Mouse (Mus musculus): ENCODE measurements around the gene Elovl5. TPM values are rescaled to one million over a fixed set of nuclear protein-coding genes. Genes with fewer than 3 reads are reported as not detected.

Elovl5 gene
- polyA plus RNA-seq, 2 experiments: 59.1 to 72.7 TPM

DNA sequence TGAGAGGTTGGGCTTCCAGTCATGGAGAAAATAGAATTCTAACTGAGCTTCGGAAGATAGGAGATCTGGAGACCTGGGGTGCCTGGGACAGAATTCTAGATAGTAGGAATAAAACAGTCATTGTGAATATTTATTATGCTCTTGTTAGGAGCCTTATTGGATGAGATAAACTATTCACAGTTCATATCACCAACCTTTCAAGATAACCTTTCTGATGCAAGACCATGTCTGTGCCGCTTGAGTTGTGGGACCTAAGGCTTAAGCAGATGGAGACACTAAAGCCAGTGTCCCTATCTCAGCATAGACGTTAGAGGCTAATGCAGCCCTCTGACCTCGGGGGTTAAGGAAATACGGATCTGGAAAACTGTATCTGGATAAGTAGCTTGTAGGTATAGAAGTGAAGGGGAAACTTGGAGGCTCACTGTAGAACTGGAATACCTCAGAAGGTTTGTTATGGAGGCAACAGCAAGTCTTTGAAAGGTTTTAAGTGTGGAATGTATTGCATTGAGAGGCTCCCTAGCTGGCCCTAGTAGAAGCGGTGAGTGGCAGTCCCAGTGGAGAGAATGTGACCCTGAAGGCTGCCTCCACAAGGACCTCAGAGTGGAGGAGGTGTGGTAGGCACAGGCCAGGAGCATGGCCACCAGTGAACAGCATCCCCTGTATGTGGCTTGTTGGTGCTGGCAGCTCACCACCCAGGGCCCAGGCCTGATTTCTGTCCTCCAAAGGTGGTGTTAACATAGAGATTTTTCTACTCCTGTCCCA lies 52.2 kb downstream of the Elovl5 start:
- ATAC-seq (ENCODE audit: low FRiP score, low read depth) (no peak), DNase-seq (ENCODE audit: low spot score) (no peak)
- 88% methylated on average over 6 of the region's 6 CpGs for WGBS
- H3K9ac ChIP-seq (ENCODE audit: low read depth, low read length, severe bottlenecking): no peak overlapping the region
- H3K4me3 ChIP-seq (replicated peaks; ENCODE audit: low read length): no peak overlapping the region
- no peaks in the 10 kb centered on the region for H3K27me3 ChIP-seq (ENCODE audit: control insufficient read depth, insufficient read depth, low read length)
- no peaks in the 10 kb centered on the region for H3K36me3 ChIP-seq (ENCODE audit: control insufficient read depth, insufficient read depth, low read length)
- TF ChIP-seq POLR2A (IDR thresholded peaks at IDR 0.05; ENCODE audit: borderline replicate concordance, extremely low read depth, insufficient read depth, insufficient read length): no peak
- H3K9me3 ChIP-seq (ENCODE audit: control insufficient read depth, low read length): no peaks in the 10 kb centered on the region
- H3K4me2 ChIP-seq (replicated peaks; ENCODE audit: low read depth, low read length, severe bottlenecking): no peak overlapping the region
- H3K4me1 ChIP-seq (ENCODE audit: control insufficient read depth, insufficient read depth, low read length): no peaks in the 10 kb centered on the region
- no peak overlapping the region for H3K27ac ChIP-seq (replicated peaks; ENCODE audit: low read depth, low read length)

DNA sequence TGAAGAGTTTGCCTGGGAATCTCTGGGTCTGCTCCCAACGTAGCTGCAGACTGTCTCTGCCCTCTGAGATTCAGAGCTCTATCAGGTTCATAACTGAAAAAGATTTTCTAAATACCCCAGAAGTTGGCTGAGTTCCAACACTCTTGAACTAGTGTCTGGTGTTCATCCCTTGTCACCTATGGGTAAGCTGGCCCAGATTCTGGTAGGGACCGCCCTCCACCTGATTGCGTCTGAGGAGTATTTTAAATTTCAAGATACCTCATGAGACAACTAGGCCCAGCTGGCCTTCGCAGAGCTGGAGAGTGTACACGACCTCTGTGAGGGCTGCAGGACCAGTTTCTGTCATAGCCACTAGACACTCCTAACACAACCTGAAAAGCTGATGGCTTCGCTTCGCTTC lies 61.8 kb downstream of the Elovl5 start:
- DNase-seq (ENCODE audit: low spot score): no peak
- Histone ChIP-seq H3K9ac (ENCODE audit: low read depth, low read length, severe bottlenecking) (no peak overlapping the region), H3K9me3 (ENCODE audit: control insufficient read depth, low read length) (no peaks in the 10 kb centered on the region), H3K36me3 (ENCODE audit: control insufficient read depth, insufficient read depth, low read length) (peaks cover 60% of the 10 kb centered on the region), H3K4me3 (replicated peaks; ENCODE audit: low read length) (no peak overlapping the region), H3K4me2 (replicated peaks; ENCODE audit: low read depth, low read length, severe bottlenecking) (no peak overlapping the region), H3K4me1 (ENCODE audit: control insufficient read depth, insufficient read depth, low read length) (no peaks in the 10 kb centered on the region), H3K27ac (replicated peaks; ENCODE audit: low read depth, low read length) (no peak overlapping the region), H3K27me3 (ENCODE audit: control insufficient read depth, insufficient read depth, low read length) (no peaks in the 10 kb centered on the region)
- 88% methylated on average over 7 of the region's 7 CpGs for WGBS
- no peak for ATAC-seq (ENCODE audit: low FRiP score, low read depth)
- TF ChIP-seq POLR2A (IDR thresholded peaks at IDR 0.05; ENCODE audit: borderline replicate concordance, extremely low read depth, insufficient read depth, insufficient read length): no peak

DNA sequence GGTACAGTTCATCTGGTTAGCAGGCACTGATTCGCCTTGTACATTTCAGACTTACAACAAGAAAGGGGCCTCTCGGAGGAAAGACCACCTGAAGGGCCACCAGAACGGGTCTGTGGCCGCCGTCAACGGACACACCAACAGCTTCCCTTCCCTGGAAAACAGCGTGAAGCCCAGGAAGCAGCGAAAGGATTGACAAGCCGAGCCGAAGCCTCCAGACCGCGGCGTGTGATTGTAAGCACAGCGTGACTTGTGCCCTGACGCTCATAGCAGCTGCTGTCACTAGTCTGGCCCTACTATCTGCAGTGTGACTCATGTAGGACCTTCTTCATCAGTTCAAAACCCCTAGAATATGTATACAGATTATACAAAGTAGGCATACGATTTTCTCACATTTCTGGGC lies 65.5 kb downstream of the Elovl5 start:
- DNase-seq (ENCODE audit: low spot score) (no peak), ATAC-seq (ENCODE audit: low FRiP score, low read depth) (no peak)
- H3K27me3 ChIP-seq (ENCODE audit: control insufficient read depth, insufficient read depth, low read length): no peaks in the 10 kb centered on the region
- WGBS: 93% methylated on average over 16 of the region's 16 CpGs
- no peak overlapping the region for H3K4me3 ChIP-seq (replicated peaks; ENCODE audit: low read length)
- H3K9me3 ChIP-seq (ENCODE audit: control insufficient read depth, low read length): no peaks in the 10 kb centered on the region
- H3K4me2 ChIP-seq (replicated peaks; ENCODE audit: low read depth, low read length, severe bottlenecking): no peak overlapping the region
- H3K36me3 ChIP-seq (ENCODE audit: control insufficient read depth, insufficient read depth, low read length): peaks cover 61% of the 10 kb centered on the region
- TF ChIP-seq POLR2A (IDR thresholded peaks at IDR 0.05; ENCODE audit: borderline replicate concordance, extremely low read depth, insufficient read depth, insufficient read length): no peak
- H3K9ac ChIP-seq (ENCODE audit: low read depth, low read length, severe bottlenecking): no peak overlapping the region
- H3K4me1 ChIP-seq (ENCODE audit: control insufficient read depth, insufficient read depth, low read length): no peaks in the 10 kb centered on the region
- no peak overlapping the region for H3K27ac ChIP-seq (replicated peaks; ENCODE audit: low read depth, low read length)

DNA sequence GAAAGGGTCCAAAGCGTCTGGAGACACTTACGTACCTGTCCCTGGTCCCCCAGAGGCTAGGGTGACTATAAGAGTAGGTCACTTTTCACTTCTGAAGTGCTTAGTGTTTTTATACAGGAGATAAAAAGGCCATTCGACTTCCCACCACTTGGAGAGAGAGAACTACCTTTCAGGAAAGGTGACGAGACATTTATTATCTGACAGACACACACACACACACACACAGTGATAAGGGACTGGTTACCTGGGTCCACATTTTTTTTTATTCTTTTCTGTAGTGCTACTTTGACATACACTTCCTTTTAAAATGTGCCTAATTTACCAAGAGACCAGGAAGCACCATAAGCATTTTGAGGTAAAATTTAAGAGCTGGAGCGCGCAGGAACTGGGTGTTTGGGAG lies 66.4 kb downstream of the Elovl5 start:
- ATAC-seq (ENCODE audit: low FRiP score, low read depth) (no peak), DNase-seq (ENCODE audit: low spot score) (no peak)

DNA sequence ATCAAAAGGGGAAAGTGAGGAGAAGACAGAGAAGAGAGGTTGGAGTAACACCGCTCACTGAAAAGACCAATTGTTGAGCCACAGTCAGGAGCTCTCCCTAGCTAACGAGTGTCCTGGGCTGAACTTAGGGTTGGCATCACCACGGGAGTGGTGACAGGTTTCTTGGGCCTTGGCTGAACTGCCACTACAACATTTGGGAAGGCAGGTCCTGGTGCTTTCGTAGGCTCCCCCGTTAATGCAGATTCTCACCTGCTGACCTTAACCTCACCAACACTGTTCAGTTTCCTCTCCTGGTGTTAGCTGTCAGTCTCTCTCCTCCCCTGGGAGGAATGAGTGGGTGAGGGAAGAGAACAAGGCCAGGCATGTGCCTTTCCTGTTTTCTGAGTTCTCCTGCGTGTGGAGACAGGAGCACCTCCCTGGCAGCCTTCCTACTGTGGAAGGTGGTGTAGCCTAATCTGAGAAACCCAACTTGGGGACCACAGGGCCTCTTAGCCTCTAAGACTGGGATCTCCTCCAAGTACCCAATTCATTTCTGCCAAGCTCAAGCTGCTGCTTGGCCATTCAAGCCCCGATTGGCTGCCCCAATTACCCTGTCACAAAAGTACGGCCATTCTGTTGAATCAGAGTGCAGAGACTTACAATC lies 69.1 kb downstream of the Elovl5 start:
- DNase-seq (ENCODE audit: low spot score) (no peak), ATAC-seq (ENCODE audit: low FRiP score, low read depth) (no peak)
- TF ChIP-seq POLR2A (IDR thresholded peaks at IDR 0.05; ENCODE audit: borderline replicate concordance, extremely low read depth, insufficient read depth, insufficient read length): no peak
- no peak overlapping the region for H3K4me3 ChIP-seq (replicated peaks; ENCODE audit: low read length)
- H3K27me3 ChIP-seq (ENCODE audit: control insufficient read depth, insufficient read depth, low read length): no peaks in the 10 kb centered on the region
- H3K9me3 ChIP-seq (ENCODE audit: control insufficient read depth, low read length): no peaks in the 10 kb centered on the region
- H3K9ac ChIP-seq (ENCODE audit: low read depth, low read length, severe bottlenecking): no peak overlapping the region
- no peak overlapping the region for H3K4me2 ChIP-seq (replicated peaks; ENCODE audit: low read depth, low read length, severe bottlenecking)
- H3K36me3 ChIP-seq (ENCODE audit: control insufficient read depth, insufficient read depth, low read length): peaks cover 34% of the 10 kb centered on the region
- 62% methylated on average over 8 of the region's 8 CpGs for WGBS
- H3K27ac ChIP-seq (replicated peaks; ENCODE audit: low read depth, low read length): no peak overlapping the region
- no peaks in the 10 kb centered on the region for H3K4me1 ChIP-seq (ENCODE audit: control insufficient read depth, insufficient read depth, low read length)

More for the DNA sequence above, 66.4 kb downstream of the Elovl5 start:
- H3K4me2 ChIP-seq (replicated peaks; ENCODE audit: low read depth, low read length, severe bottlenecking): no peak overlapping the region
- H3K9ac ChIP-seq (ENCODE audit: low read depth, low read length, severe bottlenecking): no peak overlapping the region
- H3K9me3 ChIP-seq (ENCODE audit: control insufficient read depth, low read length): no peaks in the 10 kb centered on the region
- 78% methylated on average over 6 of the region's 6 CpGs for WGBS
- H3K27me3 ChIP-seq (ENCODE audit: control insufficient read depth, insufficient read depth, low read length): no peaks in the 10 kb centered on the region
- TF ChIP-seq POLR2A (IDR thresholded peaks at IDR 0.05; ENCODE audit: borderline replicate concordance, extremely low read depth, insufficient read depth, insufficient read length): no peak
- H3K27ac ChIP-seq (replicated peaks; ENCODE audit: low read depth, low read length): no peak overlapping the region
- H3K4me3 ChIP-seq (replicated peaks; ENCODE audit: low read length): no peak overlapping the region
- no peaks in the 10 kb centered on the region for H3K4me1 ChIP-seq (ENCODE audit: control insufficient read depth, insufficient read depth, low read length)
- H3K36me3 ChIP-seq (ENCODE audit: control insufficient read depth, insufficient read depth, low read length): peaks cover 52% of the 10 kb centered on the region
